Comparison of ENCODE assay signal across 8 mouse cellular contexts in the genomic region with DNA sequence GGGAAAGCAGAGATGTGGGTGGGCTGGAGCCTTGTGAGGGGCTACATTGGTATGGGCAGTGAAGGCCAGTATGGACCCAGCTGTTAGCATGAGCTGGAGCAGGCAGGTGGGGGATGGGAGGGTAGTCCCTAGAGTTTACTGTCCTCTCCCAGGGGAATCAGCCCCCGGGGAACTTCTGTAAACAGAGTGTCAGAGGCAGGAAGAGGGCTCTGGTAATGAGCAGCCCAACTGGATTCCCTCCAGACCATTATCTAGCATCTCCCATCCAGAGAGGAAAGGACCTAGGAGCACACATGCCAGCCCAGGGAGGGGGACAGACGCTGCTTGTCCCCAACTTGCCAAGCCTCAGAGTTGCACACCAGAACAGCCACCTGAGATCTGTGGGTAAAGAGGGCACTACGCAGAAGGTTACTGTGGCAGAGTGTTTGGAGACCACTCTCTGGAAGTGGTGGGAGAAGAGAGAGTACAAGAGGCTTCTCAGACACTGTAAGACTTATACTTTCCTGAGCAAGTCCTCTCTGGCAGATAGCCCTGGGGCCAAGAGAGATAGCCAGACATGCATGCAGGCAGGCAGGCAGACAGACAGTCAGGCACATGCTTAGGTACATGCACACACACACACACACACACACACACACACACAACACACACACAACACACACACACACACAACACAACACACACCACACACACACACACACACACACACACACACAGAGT. TPM values are rescaled to one million over a fixed set of nuclear protein-coding genes. Genes with fewer than 3 reads are reported as not detected.
DNase-seq lines count a peak whose midpoint lies in the region; ATAC-seq and TF ChIP-seq lines count a peak whose summit lies in the region.

No protein-coding gene starts in this region.

- H3K9ac ChIP-seq in forebrain, embryonic 16.5 days (replicated peaks; ENCODE audit: low read depth, low read length) = no peak overlapping the region
- peak overlapping the region; percentile 92 for H3K9ac ChIP-seq in lung, embryonic 16.5 days (ENCODE audit: low read length)
- no peak overlapping the region; the same call in 1 of the 2 replicates for H3K9ac ChIP-seq in stomach, embryonic 15.5 days

- WGBS in forebrain, embryonic 16.5 days = 55% methylated on average over 3 of the region's 3 CpGs
- WGBS in kidney, adult 2 months = 36% methylated on average over 3 of the region's 3 CpGs
- 4% methylated on average over 3 of the region's 3 CpGs for WGBS in lung, embryonic 16.5 days
- WGBS in stomach, embryonic 15.5 days = 29% methylated on average over 3 of the region's 3 CpGs

- no peak overlapping the region for H3K27ac ChIP-seq in forebrain, embryonic 16.5 days (ENCODE audit: low read length)
- H3K27ac ChIP-seq in kidney, adult 2 months (ENCODE audit: insufficient read depth, low read depth, low read length) = peak overlapping the region; percentile 70
- H3K27ac ChIP-seq in lung, embryonic 16.5 days (ENCODE audit: low read length) = peak overlapping the region; percentile 99
- peak overlapping the region; percentile 96 for H3K27ac ChIP-seq in stomach, embryonic 15.5 days

- no peak for TF ChIP-seq POLR2A in kidney, adult 2 months (IDR thresholded peaks at IDR 0.05; ENCODE audit: low read depth, low read length)

- H3K36me3 ChIP-seq in forebrain, embryonic 16.5 days (ENCODE audit: control insufficient read depth, insufficient read depth) = 0 out of 2 replicates have a peak, but pooled peaks cover 2% of the 10 kb centered on the region
- no peaks in the 10 kb centered on the region for H3K36me3 ChIP-seq in kidney, adult 2 months (ENCODE audit: control insufficient read depth, insufficient read depth, low read length)
- 0 out of 2 replicates have a peak, but pooled peaks cover 2% of the 10 kb centered on the region for H3K36me3 ChIP-seq in lung, embryonic 16.5 days (ENCODE audit: control insufficient read depth, insufficient read depth, low read length)
- H3K36me3 ChIP-seq in stomach, embryonic 15.5 days = peaks cover 8% of the 10 kb centered on the region; the same call in 1 of the 2 replicates

- H3K9me3 ChIP-seq in forebrain, embryonic 16.5 days (ENCODE audit: control insufficient read depth, low read length) = no peaks in the 10 kb centered on the region
- no peaks in the 10 kb centered on the region for H3K9me3 ChIP-seq in lung, embryonic 16.5 days (ENCODE audit: control insufficient read depth, low read length)
- no peaks in the 10 kb centered on the region for H3K9me3 ChIP-seq in stomach, embryonic 15.5 days

- H3K4me1 ChIP-seq in forebrain, embryonic 16.5 days (replicated peaks; ENCODE audit: control insufficient read depth, insufficient read depth, low read length) = peaks cover 36% of the 10 kb centered on the region
- peaks cover 49% of the 10 kb centered on the region for H3K4me1 ChIP-seq in kidney, adult 2 months (ENCODE audit: control insufficient read depth, insufficient read depth, low read length)
- peaks cover 57% of the 10 kb centered on the region for H3K4me1 ChIP-seq in lung, embryonic 16.5 days (replicated peaks; ENCODE audit: control insufficient read depth, insufficient read depth, low read length)
- H3K4me1 ChIP-seq in stomach, embryonic 15.5 days = peaks cover 55% of the 10 kb centered on the region

- H3K4me3 ChIP-seq in forebrain, embryonic 16.5 days (replicated peaks; ENCODE audit: low read length) = no peak overlapping the region
- H3K4me3 ChIP-seq in kidney, adult 2 months (ENCODE audit: insufficient read depth, low read depth, low read length) = peak overlapping the region; percentile 63
- H3K4me3 ChIP-seq in lung, embryonic 16.5 days (ENCODE audit: low read length) = peak overlapping the region; percentile 84
- H3K4me3 ChIP-seq in stomach, embryonic 15.5 days (replicated peaks) = peak overlapping the region; percentile 84

- 0 out of 2 replicates have a peak overlapping the region, but pooled peaks have one; percentile 20 for H3K4me2 ChIP-seq in forebrain, embryonic 16.5 days (ENCODE audit: low read length)
- peak overlapping the region; percentile 78 for H3K4me2 ChIP-seq in lung, embryonic 16.5 days (ENCODE audit: low read depth, low read length)
- peak overlapping the region; percentile 87 for H3K4me2 ChIP-seq in stomach, embryonic 15.5 days

- no peaks in the 10 kb centered on the region for H3K27me3 ChIP-seq in forebrain, embryonic 16.5 days (replicated peaks; ENCODE audit: control insufficient read depth, insufficient read depth, low read length)
- no peaks in the 10 kb centered on the region for H3K27me3 ChIP-seq in kidney, adult 2 months (replicated peaks; ENCODE audit: control insufficient read depth, insufficient read depth, low read length)
- H3K27me3 ChIP-seq in lung, embryonic 16.5 days (ENCODE audit: control insufficient read depth, insufficient read depth, low read depth, low read length) = no peaks in the 10 kb centered on the region
- no peaks in the 10 kb centered on the region for H3K27me3 ChIP-seq in stomach, embryonic 15.5 days (replicated peaks)

- peak; percentile 51 for DNase-seq in Muller cell, postnatal 12 days (ENCODE audit: inconsistent ontology term)
- peak; percentile 59 for DNase-seq in kidney, adult 2 months
- no peak for DNase-seq in frontal cortex, postnatal 14 days (ENCODE audit: low spot score in 2 of 2)
- no peak for DNase-seq in frontal cortex, postnatal 36 days (ENCODE audit: low spot score in 2 of 2)
- DNase-seq in layer of hippocampus, postnatal 10 days (ENCODE audit: low spot score in 2 of 2) = no peak

- no peak for ATAC-seq in forebrain, embryonic 16.5 days
- peak; percentile 18 for ATAC-seq in lung, embryonic 16.5 days (ENCODE audit: low read depth)
- no peak for ATAC-seq in stomach, embryonic 15.5 days (ENCODE audit: insufficient read depth, low FRiP score, low read depth)

- TF ChIP-seq CTCF in kidney, adult 2 months (conservative IDR thresholded peaks at IDR 0.05; ENCODE audit: insufficient read depth, insufficient read length, low read depth, low read length) = no peak

RNA-seq across cellular contexts. Expression of a gene that starts 1.5 kb away (rescaled TPM):
- 60.3 and 61.9 TPM in 2 replicates for polyA plus RNA-seq in forebrain, embryonic 16.5 days (2015; fragmentation: Nextera tagmentation; extraction: Ambion mirVana)
- polyA plus RNA-seq in kidney, adult 2 months (2012; rRNA removed) = 57.8 and 72.9 TPM in 2 replicates
- polyA plus RNA-seq in lung, embryonic 16.5 days (2015; fragmentation: Nextera tagmentation; extraction: Ambion mirVana) = 61.3 and 61.9 TPM in 2 replicates
- polyA plus RNA-seq in stomach, embryonic 15.5 days (2015; fragmentation: Nextera tagmentation; extraction: Ambion mirVana) = 68.4 and 77.6 TPM in 2 replicates
- 10 to 100 TPM; 52.7 to 55.1 TPM for total RNA-seq in layer of hippocampus, postnatal 10 days (2021)

RNA-seq across cellular contexts. Expression of a gene that starts 1.5 kb away (rescaled TPM):
- polyA plus RNA-seq in forebrain, embryonic 16.5 days (2015; fragmentation: Nextera tagmentation; extraction: Ambion mirVana) = 3.2 and 4.3 TPM in 2 replicates
- 34.6 and 42.3 TPM in 2 replicates for polyA plus RNA-seq in kidney, adult 2 months (2012; rRNA removed)
- polyA plus RNA-seq in lung, embryonic 16.5 days (2015; fragmentation: Nextera tagmentation; extraction: Ambion mirVana) = 28.5 and 30.4 TPM in 2 replicates
- 17.2 and 17.3 TPM in 2 replicates for polyA plus RNA-seq in stomach, embryonic 15.5 days (2015; fragmentation: Nextera tagmentation; extraction: Ambion mirVana)
- 1 to 10 TPM; 5.1 to 5.7 TPM for total RNA-seq in layer of hippocampus, postnatal 10 days (2021)

RNA-seq across cellular contexts. Expression of a gene that starts 16.5 kb away (rescaled TPM):
- polyA plus RNA-seq in forebrain, embryonic 16.5 days (2015; fragmentation: Nextera tagmentation; extraction: Ambion mirVana) = 132 and 157 TPM in 2 replicates
- 27.3 and 41.8 TPM in 2 replicates for polyA plus RNA-seq in kidney, adult 2 months (2012; rRNA removed)
- polyA plus RNA-seq in lung, embryonic 16.5 days (2015; fragmentation: Nextera tagmentation; extraction: Ambion mirVana) = 89.9 and 96.2 TPM in 2 replicates
- polyA plus RNA-seq in stomach, embryonic 15.5 days (2015; fragmentation: Nextera tagmentation; extraction: Ambion mirVana) = 46.5 and 75.7 TPM in 2 replicates
- total RNA-seq in layer of hippocampus, postnatal 10 days (2021) = 10 to 100 TPM; 71.0 to 77.1 TPM

RNA-seq across cellular contexts. Expression of a gene that starts 38.3 kb away (rescaled TPM):
- polyA plus RNA-seq in forebrain, embryonic 16.5 days (2015; fragmentation: Nextera tagmentation; extraction: Ambion mirVana) = 25.4 and 32.6 TPM in 2 replicates
- polyA plus RNA-seq in kidney, adult 2 months (2012; rRNA removed) = 43.1 and 54.5 TPM in 2 replicates
- 15.9 and 18.3 TPM in 2 replicates for polyA plus RNA-seq in lung, embryonic 16.5 days (2015; fragmentation: Nextera tagmentation; extraction: Ambion mirVana)
- 16.3 and 20.8 TPM in 2 replicates for polyA plus RNA-seq in stomach, embryonic 15.5 days (2015; fragmentation: Nextera tagmentation; extraction: Ambion mirVana)
- 100 to 1,000 TPM in 1 of 2 experiments, 10 to 100 TPM in 1; 93.5 to 116 TPM for total RNA-seq in layer of hippocampus, postnatal 10 days (2021)

RNA-seq across cellular contexts. Expression of a gene that starts 46.8 kb away (rescaled TPM):
- polyA plus RNA-seq in forebrain, embryonic 16.5 days (2015; fragmentation: Nextera tagmentation; extraction: Ambion mirVana) = 10.8 and 12.1 TPM in 2 replicates
- polyA plus RNA-seq in kidney, adult 2 months (2012; rRNA removed) = 210 and 226 TPM in 2 replicates
- polyA plus RNA-seq in lung, embryonic 16.5 days (2015; fragmentation: Nextera tagmentation; extraction: Ambion mirVana) = 21.3 and 23.7 TPM in 2 replicates
- polyA plus RNA-seq in stomach, embryonic 15.5 days (2015; fragmentation: Nextera tagmentation; extraction: Ambion mirVana) = 27.9 and 30.6 TPM in 2 replicates
- total RNA-seq in layer of hippocampus, postnatal 10 days (2021) = 10 to 100 TPM; 23.8 to 26.5 TPM

Comparison
In these comparisons a context has a peak if more than half of its experiments do, and no peak if none do; other contexts are left out.
1. DNase-seq: peak in Muller cell, postnatal 12 days (single experiment) and kidney, adult 2 months (single experiment); none in frontal cortex, postnatal 14 days (0 of 2), frontal cortex, postnatal 36 days (0 of 2) and layer of hippocampus, postnatal 10 days (0 of 2).
2. H3K4me2 ChIP-seq: peak in every context shown above with its lines; median percentile 87 in stomach, embryonic 15.5 days; 78 in lung, embryonic 16.5 days; 20 in forebrain, embryonic 16.5 days.